Mouse (Mus musculus) erythroblast, adult 5-6 weeks (primary cell): ENCODE measurements around the gene Hcrtr1. TPM values are rescaled to one million over a fixed set of nuclear protein-coding genes. Genes with fewer than 3 reads are reported as not detected.

Experiments
- ATAC-seq: replicated peaks from 2 replicates; pipeline ENCODE4 v1.8.0; 2016; ENCODE audit warnings: moderate number of reproducible peaks, mild to moderate bottlenecking, moderate TSS enrichment, inconsistent platforms; ENCODE audit not compliant: poor library complexity, low FRiP score, severe bottlenecking
- total RNA-seq, 2 experiments: library from RNA; stranded (forward) in 1 of 2; stranded (reverse) in 1 of 2; fragments of 150-400 nt in 1 of 2; fragments of 200-764, 138-1000 nt in 1 of 2; gene quantifications; 2 replicates each; pipeline versions ENCODE4 v1.2.3 to v1.2.4; 2015 to 2017; ENCODE audit warnings: low replicate concordance in 2 of 2

The Hcrtr1 gene
- total RNA-seq, 2 experiments from 2014 or later: not detected

DNA sequence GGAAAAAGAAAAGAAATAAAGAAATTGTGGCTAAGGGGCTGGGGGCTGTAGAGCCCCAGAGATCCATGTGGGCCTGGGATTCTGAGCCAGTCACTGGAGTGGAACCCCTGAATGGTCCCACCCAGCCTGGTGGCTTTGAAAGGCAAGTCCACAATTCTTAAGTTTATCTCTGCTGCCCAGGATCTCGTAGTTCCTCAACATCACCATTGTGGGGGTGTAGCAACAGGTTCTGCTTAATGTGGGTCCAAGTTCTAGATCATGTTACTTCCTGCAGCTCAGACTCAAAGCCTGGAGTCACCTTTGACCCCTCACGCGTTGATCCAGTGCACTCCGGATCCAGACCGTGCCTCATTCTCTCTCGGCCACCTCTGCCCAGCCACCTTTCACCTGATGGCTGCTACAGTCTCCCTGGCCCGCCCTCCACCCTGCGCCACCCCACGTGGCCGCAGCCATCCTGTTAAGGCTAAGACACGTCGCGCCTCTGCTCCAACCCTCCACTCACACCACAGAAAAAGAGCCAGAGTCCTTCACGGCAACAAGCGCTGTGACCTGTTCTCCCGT is 30.3 kb upstream of the Hcrtr1 start:
- ATAC-seq: no peak

DNA sequence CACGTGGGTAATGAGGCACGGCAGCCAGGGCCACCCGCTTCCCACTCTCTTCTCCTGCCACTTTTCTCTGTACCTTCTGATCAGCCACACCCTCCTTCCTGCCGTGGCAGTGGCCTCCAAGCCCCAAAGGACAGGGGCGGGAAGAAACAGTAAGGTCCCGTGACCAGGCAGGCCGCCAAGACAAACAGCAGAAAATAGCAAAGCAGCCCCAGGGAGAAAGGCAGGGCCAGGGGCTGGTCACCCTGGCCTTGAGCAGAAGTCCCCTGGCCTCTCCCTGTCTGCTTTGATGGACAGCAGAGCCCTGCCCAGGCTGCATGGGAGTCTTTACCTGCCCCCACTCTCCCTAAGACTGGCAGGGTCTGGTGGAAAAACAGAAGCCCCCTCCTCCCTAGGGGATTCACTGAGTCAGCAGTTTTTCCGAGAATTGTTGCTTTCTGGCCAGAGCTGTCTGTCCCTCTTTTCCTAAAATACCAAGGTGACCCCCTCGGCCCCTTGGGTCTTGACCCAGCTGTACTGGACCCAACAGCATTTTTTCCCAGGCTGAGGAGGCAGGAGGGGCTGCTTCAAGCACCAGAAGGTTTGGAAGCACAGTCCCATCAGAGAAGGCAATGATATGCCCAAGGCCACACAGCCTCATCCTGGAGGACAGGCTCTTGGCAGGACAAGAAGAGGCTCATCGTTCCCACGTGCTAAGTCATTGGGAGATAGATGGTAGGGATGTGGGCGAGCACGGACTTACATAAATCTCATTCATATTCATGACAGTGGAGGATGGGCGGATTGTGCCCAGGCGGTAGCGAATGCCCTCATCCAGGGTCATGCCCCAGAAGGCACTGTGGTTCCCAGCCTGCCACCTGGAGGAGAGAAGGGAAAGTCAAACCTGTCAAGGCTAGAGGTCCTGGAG is 29.4 kb upstream of the Hcrtr1 start:
- ATAC-seq: no peak

DNA sequence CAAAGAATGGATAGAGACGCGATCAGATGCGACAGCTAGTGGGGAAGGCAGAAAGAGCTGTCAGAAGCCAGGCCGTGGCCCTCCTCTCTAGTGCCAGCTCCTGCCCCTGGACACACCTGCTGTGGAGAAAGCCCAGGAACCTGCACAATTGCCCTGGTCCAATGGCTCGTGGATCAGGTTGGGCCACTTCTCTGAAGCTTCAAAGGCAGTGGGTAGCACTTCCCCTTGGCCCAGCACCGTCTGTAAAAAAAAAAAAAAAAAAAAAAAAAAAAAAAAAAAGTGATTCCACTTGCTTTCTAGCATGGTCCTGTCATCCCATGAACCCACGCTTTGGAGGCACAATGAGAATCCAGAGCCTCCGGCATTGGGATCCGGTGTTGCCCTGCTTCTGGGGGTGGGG is 28.7 kb upstream of the Hcrtr1 start:
- no peak for ATAC-seq

DNA sequence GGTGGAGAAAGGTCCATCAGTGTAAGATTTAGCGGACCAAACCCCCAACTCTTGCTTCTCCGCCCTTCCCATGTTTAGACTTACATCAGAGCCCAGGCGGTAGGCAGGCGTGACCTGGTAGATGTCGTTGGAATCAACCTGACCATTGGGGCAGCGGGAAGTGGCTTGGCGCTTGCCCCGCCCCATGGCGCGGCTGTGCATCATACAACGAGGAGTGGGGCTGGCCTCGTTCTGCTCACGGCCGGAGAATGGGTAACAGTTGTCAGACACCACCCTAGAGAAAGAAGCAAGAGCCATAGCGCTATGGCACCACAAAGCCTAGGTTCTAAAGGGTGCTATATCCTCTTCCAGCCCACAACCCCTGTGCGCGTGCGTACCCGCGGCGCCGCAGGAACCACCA is 28.2 kb upstream of the Hcrtr1 start:
- no peak for ATAC-seq

- ATAC-seq: no peak
Measured at GRCm38 (mm10) chr4:130166592-130166991, 27.4 kb upstream of the Hcrtr1 start.

DNA sequence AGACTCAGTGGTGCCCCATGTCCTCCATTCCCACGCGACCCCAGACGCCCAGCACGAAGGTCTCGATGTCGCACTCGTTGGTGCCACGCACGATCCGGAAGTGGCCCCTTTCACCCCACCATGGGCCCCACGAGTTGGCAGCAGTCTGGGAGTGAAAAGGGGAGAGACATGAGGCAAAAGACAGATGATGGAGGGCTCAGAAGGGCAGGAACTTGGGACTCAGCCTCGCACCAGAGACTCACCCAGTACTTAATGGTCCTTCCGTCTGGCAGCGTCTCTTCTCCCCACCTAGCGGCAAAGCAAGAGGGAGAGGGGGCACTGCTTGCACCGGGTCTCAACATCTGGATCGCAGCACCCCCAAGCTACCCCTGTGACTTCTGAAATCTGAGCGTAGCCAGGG is 26.9 kb upstream of the Hcrtr1 start:
- no peak for ATAC-seq

DNA sequence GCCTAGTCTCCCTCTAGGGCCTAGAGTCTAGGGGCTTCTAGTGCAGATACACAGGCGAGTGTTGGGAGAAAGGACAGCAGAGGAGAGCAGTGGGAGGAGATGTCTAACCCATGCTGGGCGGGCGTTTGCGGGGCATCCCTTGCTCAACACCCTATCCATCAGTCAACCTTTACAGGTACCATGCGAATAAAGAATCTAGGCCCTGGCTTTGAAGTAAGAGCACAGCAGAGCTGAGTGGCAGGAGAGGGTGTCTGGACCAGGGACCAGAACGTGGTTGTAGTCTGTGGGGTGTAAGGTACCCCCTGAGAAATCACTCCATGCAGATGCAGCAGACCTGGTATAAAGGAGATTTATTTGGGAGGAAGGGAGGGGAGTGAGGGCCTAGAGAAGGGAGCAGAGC is 25.0 kb upstream of the Hcrtr1 start:
- ATAC-seq: no peak

GRCm38 (mm10) chr4:130163391-130163861 is 24.3 kb upstream of the Hcrtr1 start:
- ATAC-seq: no peak

GRCm38 (mm10) chr4:130161349-130161748 is 22.2 kb upstream of the Hcrtr1 start:
- no peak for ATAC-seq

- no peak for ATAC-seq
Measured at GRCm38 (mm10) chr4:130156812-130157371, 17.7 kb upstream of the Hcrtr1 start.

DNA sequence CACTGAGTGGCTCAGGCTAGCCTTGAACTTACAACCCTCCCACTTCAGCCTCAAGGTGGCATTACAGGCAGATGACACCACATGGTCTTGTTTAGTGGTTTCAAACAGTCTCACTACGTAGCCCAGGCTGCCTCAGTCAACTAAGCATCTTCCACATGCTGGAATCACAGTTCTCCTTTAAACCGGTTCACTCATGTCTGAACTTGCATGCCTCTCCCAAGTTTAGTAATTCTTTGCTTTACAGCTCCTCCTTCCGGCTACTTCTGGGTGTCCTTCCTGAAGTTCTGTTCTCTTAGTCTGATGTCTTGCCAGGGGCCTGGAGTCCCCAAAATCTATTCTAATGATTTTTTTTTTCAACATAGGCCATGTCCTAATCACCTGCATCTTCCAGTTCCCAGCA is 15.1 kb upstream of the Hcrtr1 start:
- no peak for ATAC-seq

GRCm38 (mm10) chr4:130148405-130148804 is 9.2 kb upstream of the Hcrtr1 start:
- ATAC-seq: no peak

GRCm38 (mm10) chr4:130141786-130142185 is 2.6 kb upstream of the Hcrtr1 start:
- no peak for ATAC-seq

GRCm38 (mm10) chr4:130140992-130141402 is 1.8 kb upstream of the Hcrtr1 start:
- no peak for ATAC-seq

GRCm38 (mm10) chr4:130138441-130139213 is 532 bp downstream of the Hcrtr1 start:
- ATAC-seq: peak; percentile 76

DNA sequence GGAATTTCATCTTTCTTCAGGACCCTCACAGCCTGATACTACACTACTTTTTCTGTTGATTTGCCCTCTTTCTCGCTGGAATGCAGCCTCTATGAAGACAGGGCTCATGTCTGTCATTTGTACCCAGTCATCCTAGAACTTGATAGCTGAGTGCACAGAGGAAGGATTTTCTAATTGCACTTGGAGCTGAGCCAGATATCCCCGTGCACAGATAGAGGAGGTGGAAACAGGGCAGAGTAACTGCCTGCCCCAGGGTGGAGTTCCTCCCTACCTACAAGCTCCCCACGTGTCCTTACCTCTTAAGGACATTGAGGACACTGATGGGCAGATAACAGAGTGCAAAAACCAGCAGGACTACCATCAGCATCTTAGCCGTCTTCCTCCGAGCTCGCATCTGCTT is 5.8 kb downstream of the Hcrtr1 start:
- ATAC-seq: no peak

DNA sequence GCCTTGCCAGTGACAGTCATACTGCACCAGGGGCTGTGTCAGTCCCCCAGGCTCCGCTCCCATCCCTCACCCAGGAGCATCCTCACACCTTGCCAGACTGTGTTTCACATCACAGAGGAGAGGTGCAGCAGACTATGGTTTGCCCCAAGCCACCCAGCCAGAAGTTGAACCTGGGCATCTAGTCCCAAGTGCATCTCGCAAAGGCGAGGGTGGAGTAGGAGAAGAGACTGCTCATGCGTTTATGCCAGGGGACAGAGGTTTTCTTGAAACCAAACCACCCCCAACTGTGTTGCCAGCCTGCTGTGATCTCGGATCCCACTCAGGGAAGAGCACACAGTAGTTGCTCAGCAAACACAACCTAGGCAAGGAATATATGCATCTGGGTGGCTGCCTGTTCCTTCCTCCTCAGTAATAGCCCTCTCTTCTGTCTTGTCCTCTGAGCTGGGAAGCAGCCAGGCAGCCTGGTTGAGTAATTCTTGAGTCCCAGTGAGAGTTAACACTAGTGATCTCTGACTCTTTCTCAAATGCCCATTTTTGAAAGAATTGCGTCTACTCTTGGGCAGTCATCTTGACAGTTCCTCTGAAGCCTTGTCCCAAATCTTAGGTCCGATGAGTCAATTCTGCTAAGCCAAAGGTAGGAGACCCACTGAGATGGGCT is 7.6 kb downstream of the Hcrtr1 start:
- ATAC-seq: no peak

DNA sequence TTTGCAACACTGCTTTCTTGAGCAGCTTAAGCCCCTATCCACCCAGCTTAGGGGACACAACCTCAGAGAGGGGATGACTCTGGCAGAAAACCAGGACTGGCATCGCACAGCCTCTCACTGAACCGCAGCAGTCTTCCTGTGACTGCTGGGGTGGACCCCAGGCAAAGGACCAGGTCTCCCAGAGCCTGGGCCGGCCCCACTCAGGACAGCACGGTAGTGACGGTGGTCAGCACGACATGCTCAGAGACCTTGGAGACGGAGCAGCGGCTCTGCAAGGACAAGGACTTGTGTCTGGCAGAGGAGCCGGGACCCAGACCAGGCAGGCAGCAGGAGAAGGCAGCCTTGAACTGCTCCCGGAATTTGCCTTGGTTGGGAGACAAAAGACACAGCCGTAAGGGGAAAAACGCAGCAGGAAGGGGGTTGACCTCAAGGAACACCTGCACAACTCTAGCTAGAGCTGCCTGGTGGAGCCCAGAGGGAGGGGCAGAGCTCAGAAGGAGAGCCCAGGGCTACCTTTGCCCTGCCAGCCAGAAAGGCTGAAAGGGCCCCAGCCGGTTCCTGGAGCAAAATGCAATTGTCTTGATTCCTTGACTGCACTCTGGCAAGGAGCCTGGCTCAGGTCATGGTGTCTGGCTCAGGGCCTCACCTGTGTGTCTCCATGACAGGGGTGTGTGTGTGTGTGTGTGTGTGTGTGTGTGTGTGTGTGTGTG is 8.4 kb downstream of the Hcrtr1 start:
- ATAC-seq: no peak

- no peak for ATAC-seq
Measured at GRCm38 (mm10) chr4:130130082-130130481, 9.1 kb downstream of the Hcrtr1 start.
